In the genomic region with DNA sequence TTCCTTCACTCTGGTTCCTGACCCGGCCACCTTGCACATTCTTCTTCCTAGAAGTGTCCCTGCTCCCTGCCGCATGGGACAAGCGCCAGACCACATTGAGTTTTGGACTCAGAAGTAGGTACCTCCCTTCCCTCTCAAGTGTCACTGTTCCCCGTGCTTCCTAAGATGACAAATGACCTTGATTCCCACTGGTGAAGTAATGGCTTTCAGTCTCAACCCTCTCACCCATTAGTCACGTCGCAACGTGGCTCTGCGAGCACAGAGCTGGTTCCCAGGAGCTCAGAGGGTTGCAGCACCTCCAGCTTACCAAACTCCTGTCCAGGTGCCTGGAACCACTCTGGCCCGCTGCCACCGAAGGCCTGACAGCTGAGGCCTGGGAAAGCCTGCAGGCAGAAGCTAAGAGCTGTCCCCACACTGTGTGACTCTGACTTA, we compare ENCODE assay signal across 9 mouse cellular contexts. TPM values are rescaled to one million over a fixed set of nuclear protein-coding genes. Genes with fewer than 3 reads are reported as not detected.
DNase-seq lines count a peak whose midpoint lies in the region; ATAC-seq and TF ChIP-seq lines count a peak whose summit lies in the region.
"Had no signal": no experiment of that assay in that cellular context is flagged by ENCODE, and none has a peak within 500 bp of the region (broad histone marks: within the 10 kb centered on the region; RNA-seq: fewer than 3 reads in every experiment).

No protein-coding gene starts in this region.

- peak; percentile 70 for ATAC-seq in lung, postnatal 0 days

- no peak overlapping the region for H3K9ac ChIP-seq in lung, postnatal 0 days (replicated peaks; ENCODE audit: low read depth)

- no peaks in the 10 kb centered on the region for H3K36me3 ChIP-seq in lung, postnatal 0 days (ENCODE audit: insufficient read depth, low read length)
- H3K36me3 ChIP-seq: embryonic facial prominence, embryonic 10.5 days had no signal

- H3K4me2 ChIP-seq in lung, postnatal 0 days (replicated peaks; ENCODE audit: low read depth, low read length): no peak overlapping the region

- no peak for TF ChIP-seq CTCF in lung, postnatal 0 days (IDR thresholded peaks at IDR 0.05)

- TF ChIP-seq EP300 in lung, postnatal 0 days (IDR thresholded peaks at IDR 0.05): no peak

- WGBS in lung, postnatal 0 days: 31% methylated on average over 10 of the region's 10 CpGs

- H3K4me1 ChIP-seq in lung, postnatal 0 days (ENCODE audit: insufficient read depth, low read depth, low read length): peaks cover 8% of the 10 kb centered on the region

- no peaks in the 10 kb centered on the region for H3K27me3 ChIP-seq in lung, postnatal 0 days (replicated peaks; ENCODE audit: insufficient read depth, low read length)

- peak overlapping the region; percentile 62 for H3K27ac ChIP-seq in lung, postnatal 0 days (ENCODE audit: low read length)
- H3K27ac ChIP-seq: embryonic facial prominence, embryonic 10.5 days had no signal

- DNase-seq in cerebellum, postnatal 10 days: peak; percentile 88 to 91
- no peak for DNase-seq in cerebellum, adult 8-10 months
- peak; percentile 84 for DNase-seq in adrenal gland, postnatal 14 days
- peak; percentile 38 to 45 for DNase-seq in heart, postnatal 14 days
- DNase-seq in lung, postnatal 0 days (ENCODE audit: low spot score): peak; percentile 84
- no peak for DNase-seq in left cerebral cortex, postnatal 25 days (ENCODE audit: low spot score in 2 of 2)
- DNase-seq in cerebellum, adult 9-10 months: no peak
- no peak for DNase-seq in cerebellum, postnatal 36 days

- H3K9me3 ChIP-seq in lung, postnatal 0 days (ENCODE audit: low read length): no peaks in the 10 kb centered on the region
- H3K9me3 ChIP-seq: embryonic facial prominence, embryonic 10.5 days had no signal

- intact Hi-C loops in heart, postnatal 14 days (cut with DNase I): no loop called here
- intact Hi-C loops in left cerebral cortex, postnatal 25 days (cut with DNase I): loop anchor here (5.0 kb wide), 1 partner anchor 172 kb away; no protein-coding TSS in a partner anchor

- H3K4me3 ChIP-seq in lung, postnatal 0 days (ENCODE audit: low read depth, low read length): no peak overlapping the region
- H3K4me3 ChIP-seq: embryonic facial prominence, embryonic 10.5 days had no signal

RNA-seq across cellular contexts. Expression of a gene that starts 36.3 kb away (rescaled TPM):
- total RNA-seq in adrenal gland, postnatal 14 days (2021): 206 and 229 TPM in 2 replicates
- total RNA-seq in heart, postnatal 14 days (2021): 10 to 100 TPM; 66.9 to 87.0 TPM
- polyA plus RNA-seq in lung, postnatal 0 days (2015; fragmentation: Nextera tagmentation; extraction: Ambion mirVana): 138 and 155 TPM in 2 replicates
- 100 to 1,000 TPM; 174 to 189 TPM for total RNA-seq in left cerebral cortex, postnatal 25 days (2021)

Comparison
In these comparisons a context has a peak if more than half of its experiments do, and no peak if none do; other contexts are left out.
1. DNase-seq: peak in cerebellum, postnatal 10 days (2 of 2), adrenal gland, postnatal 14 days (single experiment), heart, postnatal 14 days (2 of 2) and lung, postnatal 0 days (single experiment); none in cerebellum, adult 8-10 months (single experiment), left cerebral cortex, postnatal 25 days (0 of 2), cerebellum, adult 9-10 months (single experiment) and cerebellum, postnatal 36 days (0 of 2).